Mouse (Mus musculus) cortical plate, adult 2 months (tissue): ENCODE measurements around the gene B3galt6.

ENCODE experiments used
- CTCF ChIP-seq: fragments of 200-500 bp; IDR thresholded peaks from 2 replicates; pipeline ENCODE4 v1.5.1; 2011; ENCODE audit warnings: mild to moderate bottlenecking, control low read depth, low read length; ENCODE audit not compliant: insufficient read depth; ENCODE audit errors: extremely low read depth
- POLR2A ChIP-seq: fragments of 200-500 bp; IDR thresholded peaks from 2 replicates; pipeline ENCODE4 v1.6.1; 2011; ENCODE audit warnings: mild to moderate bottlenecking, low read length, control low read depth; ENCODE audit not compliant: insufficient read depth; ENCODE audit errors: extremely low read depth

DNA sequence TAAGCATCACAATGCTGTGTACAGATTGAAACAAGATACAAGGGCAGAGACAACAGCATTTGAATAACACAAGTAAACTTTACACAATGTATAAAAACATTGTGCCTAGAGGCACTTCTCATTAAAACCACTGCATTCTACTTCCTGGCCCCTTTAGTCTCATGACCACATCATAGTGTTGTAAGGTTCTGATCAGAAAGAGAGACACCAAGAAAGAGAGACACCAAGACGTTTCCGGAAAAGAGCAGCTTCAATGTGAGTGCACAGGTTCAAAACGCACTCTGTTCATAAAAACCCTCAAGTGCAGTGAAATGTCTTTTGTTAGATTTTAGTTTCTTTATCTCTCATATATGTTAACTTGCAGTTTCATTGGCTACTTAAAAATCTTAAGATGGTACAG, 11.7 kb upstream of the B3galt6 start:
- TF ChIP-seq CTCF (no peak), POLR2A (no peak)
